Mouse (Mus musculus) spleen, adult 12 weeks (tissue): ENCODE results near the gene Cdkal1.

Source experiments
- DNase-seq: peaks from one replicate; pipeline ENCODE4 v3.0.0; 2022; ENCODE audit warnings: low spot score

The Cdkal1 gene

GRCm38 (mm10) chr13:29627438-29628124 is 227.9 kb downstream of the Cdkal1 start:
- DNase-seq: no peak

DNA sequence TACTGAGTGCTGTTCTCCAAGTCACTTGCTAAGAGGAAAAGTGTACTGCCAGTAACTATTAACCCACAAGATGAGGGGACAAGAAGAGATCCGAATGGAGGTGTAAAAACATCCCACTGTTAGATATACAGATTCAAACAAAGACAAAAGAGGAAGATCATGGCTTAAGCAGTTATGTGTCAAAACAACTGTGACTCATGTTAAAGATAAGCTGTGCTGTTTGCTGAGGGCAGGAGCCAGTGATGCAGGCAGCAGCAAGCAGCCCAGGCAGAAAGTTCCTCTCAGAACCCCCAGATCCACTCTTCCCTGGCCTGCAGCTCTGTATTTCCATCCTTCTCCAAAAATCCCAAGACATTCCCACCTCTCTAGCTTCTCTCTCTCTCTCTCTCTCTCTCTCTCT is 230.5 kb downstream of the Cdkal1 start:
- DNase-seq: no peak

DNA sequence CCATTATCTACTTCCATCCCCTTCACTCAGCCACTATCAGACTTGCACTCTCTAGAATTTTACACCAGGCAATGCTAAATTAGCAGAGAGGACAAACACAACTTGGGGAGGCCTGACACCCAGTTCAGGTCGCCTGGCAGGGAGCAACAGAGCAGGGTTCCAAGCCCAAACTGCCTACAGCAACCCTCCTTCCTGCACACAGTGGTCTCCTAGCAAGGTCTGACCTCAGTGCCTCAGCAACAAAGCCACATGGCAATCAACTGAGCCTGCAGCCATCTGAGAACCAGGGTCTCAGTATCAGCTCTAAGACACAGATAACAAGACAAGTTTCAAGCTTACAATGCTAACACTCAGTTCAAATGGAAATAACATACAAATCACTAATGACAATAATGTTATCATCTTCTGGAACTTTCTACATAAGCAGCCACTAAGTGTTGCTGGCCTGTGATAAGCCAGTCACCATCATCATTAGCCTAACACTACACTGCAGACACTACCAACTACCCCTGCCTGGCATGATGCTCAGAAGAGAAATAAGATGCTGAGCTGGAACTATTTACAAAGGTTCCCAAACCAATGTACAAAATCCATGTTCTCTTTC is 231.7 kb downstream of the Cdkal1 start:
- no peak for DNase-seq

GRCm38 (mm10) chr13:29621881-29622280 is 233.6 kb downstream of the Cdkal1 start:
- DNase-seq: no peak

DNA sequence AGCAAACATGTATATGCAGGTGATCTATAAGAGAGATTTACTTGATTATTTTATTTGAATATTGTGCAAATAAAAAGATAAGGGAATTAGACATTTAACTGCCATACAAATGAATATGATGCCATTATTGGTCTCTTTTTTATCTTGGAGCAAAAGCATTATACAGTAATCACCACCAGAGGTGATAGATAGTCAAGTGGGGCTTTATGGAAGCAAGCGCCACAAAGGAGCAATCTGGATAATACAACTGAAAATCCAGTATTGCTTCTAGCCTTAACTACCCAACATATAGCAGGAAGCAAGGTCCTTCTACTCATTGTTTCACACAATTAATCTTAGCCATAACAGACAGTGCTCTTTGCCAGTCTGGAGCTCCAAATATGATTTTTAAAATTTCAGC is 234.1 kb downstream of the Cdkal1 start:
- DNase-seq: no peak

- DNase-seq: no peak
Observed at GRCm38 (mm10) chr13:29620826-29621225, 234.6 kb downstream of the Cdkal1 start.

DNA sequence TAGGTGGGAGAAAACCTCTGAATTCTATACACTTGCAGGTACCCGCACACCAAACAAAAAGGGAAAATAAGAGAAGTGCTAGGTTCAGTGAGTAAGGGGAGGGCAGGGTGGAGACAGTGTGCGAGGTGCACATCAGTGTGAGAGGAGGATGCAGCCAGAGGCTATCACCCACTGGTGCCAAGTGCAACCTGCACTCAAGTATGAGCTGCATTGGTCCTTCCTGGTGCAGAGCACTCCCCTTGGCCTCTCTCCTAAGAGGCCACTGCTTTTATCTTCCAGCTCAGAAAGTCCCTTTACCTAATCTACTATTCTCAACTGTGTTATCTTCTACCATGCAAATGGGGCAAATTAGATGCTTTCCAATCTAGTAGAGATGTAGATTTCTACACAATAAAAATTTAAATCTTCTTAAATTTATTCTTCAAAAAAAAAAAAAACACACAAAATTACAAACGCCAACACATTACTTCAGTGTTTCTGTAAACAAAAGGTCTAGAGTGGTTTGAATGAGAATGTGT is 238.8 kb downstream of the Cdkal1 start:
- no peak for DNase-seq

DNA sequence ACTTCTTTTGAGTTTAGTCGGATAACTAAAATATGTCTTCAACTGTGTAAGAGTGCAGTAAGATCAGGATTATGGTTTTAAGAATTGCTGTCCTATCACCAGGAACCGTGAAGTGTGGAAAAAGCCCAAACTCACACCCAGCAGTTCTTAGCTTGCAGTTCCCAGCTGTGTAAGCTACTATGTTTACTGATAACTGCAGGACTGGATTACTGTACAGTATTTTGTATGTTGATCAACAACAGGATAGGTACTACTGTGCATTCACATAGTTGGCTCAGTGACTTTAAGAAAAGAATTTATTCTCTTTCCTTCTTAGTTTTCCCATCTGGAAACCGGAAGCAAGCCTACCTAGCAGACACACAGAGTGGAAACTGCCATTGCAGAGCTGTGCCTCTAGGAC is 239.5 kb downstream of the Cdkal1 start:
- no peak for DNase-seq

- no peak for DNase-seq
Observed at GRCm38 (mm10) chr13:29615081-29615480, 240.4 kb downstream of the Cdkal1 start.

DNA sequence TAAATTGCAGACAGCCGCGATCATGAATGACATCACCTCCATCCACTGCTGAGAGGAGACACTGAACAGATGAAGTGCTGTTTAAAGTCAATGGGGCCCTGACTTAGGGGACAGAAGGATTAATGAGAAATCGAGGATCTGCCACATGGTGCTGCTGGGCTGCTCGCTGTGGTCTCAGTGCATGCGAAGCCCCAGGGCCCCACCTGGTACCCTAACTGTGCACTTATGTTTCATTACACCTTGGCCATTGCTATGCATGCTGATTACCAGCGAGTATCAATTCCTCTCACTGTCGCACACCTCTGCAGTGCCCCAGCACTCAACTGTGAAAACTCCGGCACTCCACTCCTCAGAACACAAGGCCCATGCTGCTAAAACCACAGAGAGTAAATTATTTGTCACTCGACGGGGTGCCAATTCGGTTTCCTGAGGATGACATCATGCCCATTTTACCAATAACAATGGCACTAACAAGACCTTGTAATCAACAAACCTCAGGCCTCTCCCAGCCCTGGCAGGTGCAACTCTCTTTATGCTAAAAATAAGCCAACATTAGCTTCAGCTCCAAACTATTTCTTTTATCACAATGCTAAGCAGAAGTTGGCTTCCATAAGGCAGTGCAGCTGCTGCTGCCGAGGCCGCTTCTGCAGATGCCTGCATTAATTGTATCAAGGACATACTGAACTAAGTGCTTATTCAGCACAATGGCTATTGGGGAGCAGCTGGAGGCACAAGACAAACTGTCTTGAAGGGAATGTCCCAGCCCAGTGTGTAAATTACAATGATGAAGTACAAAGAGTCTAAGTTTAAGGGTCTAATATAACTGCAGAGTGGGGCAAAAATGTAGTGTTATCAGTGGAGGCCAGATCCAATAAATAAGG is 245.2 kb downstream of the Cdkal1 start:
- DNase-seq: no peak

DNA sequence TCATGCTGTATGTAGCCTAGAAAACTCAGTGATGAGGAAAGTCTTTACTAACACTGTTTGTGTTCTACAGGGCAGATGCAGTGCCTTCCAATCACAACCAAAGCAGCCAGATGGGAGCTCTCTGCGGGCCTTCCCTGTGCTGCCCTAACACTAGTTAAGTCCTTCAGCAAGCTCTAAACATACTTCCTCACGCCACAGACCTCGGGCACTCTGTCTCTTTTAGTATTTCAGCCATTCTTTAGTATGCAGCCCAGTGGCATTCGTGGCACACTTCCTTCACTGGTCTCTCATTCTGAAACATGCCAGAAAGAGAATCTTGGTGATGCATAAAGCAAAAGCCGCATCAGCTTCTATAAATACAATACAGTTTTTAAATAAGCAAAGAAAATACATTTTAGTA is 246.0 kb downstream of the Cdkal1 start:
- no peak for DNase-seq

DNA sequence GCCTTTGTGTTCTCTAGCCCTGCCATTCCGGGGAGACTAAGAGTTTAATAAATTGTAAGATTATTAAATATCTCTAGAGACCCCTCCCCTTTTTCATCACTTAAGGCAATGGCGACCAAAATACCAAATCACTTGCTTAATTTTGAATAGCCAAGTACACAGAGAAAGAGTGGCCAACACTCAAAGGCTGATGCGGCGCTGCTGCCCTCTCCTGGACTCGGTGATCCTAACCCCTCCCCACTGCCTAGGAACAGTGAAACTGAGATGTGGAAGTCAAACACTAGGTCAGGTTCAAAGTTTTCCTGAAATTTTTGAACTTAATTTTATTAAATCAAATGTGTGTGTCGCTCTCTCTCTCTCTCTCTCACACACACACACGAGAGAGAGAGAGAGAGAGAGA is 251.2 kb downstream of the Cdkal1 start:
- DNase-seq: no peak

GRCm38 (mm10) chr13:29603597-29603996 is 251.9 kb downstream of the Cdkal1 start:
- DNase-seq: no peak

GRCm38 (mm10) chr13:29601033-29601432 is 254.4 kb downstream of the Cdkal1 start:
- no peak for DNase-seq

DNA sequence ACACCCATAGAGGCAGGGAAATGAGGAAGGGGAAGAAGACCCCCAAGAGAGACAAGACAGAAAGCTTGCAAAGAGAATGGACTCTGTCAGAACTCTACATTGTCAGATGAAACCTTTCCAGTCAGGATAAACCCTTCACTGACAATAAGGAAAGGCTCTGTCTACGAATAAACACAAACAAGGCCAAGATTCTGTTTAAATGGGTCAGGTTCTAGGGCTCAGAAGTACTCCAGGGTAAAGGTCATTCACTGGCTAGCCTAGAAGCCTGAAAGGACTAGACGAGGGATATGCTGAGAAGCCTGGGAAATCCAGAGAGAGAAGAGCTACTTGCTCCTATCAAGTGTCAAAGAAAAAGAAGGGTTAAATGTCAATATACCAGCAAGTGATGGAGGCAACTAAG is 255.8 kb downstream of the Cdkal1 start:
- no peak for DNase-seq

- no peak for DNase-seq
Observed at GRCm38 (mm10) chr13:29596735-29597134, 258.7 kb downstream of the Cdkal1 start.

DNA sequence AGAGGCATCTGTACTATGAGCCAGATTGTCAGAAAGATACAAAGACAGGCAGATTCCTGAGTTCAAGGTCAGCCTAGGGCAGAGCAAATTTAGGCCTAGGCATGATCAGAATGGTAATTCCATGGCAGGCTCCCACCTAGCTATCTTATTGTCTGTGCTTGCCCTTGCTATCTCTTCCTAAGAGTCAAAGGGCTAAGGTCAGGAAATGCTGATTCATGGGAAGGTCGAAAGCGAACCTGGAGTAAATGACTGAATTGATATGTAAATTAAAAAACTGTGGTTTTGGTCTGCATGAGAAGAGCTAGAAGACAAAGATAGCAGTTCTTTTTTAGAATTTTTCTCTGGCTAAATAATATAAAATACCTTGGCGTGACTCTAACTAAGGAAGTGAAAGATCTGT is 262.4 kb downstream of the Cdkal1 start:
- DNase-seq: no peak

DNA sequence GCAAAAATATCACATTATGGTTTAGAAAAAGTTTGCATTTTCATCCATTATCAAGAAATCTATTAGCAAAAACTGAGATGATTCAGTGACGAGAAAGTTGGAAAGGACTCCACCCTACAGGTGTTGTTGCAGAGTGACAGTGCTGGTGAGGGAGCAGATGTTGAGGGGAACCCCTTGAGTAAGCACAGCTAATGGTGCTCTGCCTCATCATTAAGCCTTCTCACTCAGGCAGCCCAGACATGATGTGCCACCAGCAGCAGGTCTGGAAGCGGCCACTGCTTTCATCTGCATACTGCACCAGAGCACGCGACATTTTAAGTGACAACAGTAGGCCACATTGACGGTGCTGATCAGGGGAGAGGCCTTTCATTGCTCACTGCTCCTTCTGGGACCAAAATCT is 264.8 kb downstream of the Cdkal1 start:
- DNase-seq: no peak

- DNase-seq: no peak
Observed at GRCm38 (mm10) chr13:29590164-29590563, 265.3 kb downstream of the Cdkal1 start.

GRCm38 (mm10) chr13:29588693-29589092 is 266.8 kb downstream of the Cdkal1 start:
- no peak for DNase-seq

DNA sequence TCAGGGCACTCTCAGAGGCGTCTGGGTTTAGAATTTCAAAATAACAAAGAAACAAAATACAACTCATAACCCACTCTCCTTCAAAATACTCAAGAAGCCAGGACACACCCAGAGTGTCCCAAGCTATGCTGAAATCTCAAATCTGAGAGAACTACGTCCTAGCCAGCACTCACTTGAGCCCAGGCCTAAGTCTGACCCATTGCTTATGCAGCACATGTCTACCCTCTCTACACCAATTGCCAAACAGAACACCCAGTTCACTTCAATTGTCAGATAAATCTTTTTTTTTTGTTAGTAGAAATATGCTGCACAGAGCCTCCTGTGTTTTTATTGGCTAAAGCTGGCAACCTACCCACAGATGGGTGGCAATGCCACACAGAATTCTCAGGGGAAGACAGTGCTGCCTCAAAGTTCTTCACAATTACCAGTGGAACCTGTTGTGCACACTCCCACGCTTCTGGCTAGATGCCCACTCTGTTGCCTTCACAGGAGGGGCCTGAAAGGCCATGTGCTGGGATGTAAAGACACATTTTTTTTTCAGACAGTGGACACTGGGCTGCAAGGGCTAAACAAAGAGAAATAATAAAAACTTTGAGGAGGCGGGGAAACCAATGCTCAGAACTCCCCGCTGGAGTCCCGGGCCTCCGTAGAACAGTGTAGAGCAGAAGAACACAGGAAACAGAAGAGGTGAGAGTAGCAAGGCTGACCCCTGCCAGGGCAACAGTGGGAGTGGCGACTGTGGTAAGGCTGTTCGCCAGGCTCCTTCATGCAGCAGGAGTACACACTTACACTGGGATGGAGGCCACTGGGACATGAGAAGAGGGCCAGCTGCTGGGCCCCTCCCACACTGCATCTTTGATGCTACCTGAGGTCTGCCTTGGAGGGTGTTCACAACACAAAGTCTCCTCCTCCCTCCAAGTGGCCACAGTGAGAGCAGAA is 273.4 kb downstream of the Cdkal1 start:
- DNase-seq: no peak

DNA sequence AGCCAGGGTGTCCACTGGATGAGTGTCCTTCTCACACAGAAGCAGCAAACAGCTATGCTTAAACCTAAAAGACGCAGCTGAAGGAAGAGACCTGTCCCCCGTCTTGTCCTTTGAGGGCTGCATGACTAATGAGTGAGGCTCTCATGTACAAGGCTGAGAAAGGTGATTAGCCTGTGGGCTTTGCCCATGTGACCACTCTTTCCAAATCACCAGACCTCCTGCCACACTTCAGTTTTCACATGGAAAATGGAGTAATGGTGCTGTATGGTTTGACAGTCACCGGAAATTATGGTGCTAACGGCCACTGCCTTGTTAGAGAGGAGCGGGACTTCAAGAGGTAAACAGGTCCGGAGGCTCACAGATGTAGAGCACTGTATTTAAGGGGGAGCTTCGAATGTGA is 274.7 kb downstream of the Cdkal1 start:
- no peak for DNase-seq
